Mouse (Mus musculus): ENCODE data around the gene Olfr31.

DNA sequence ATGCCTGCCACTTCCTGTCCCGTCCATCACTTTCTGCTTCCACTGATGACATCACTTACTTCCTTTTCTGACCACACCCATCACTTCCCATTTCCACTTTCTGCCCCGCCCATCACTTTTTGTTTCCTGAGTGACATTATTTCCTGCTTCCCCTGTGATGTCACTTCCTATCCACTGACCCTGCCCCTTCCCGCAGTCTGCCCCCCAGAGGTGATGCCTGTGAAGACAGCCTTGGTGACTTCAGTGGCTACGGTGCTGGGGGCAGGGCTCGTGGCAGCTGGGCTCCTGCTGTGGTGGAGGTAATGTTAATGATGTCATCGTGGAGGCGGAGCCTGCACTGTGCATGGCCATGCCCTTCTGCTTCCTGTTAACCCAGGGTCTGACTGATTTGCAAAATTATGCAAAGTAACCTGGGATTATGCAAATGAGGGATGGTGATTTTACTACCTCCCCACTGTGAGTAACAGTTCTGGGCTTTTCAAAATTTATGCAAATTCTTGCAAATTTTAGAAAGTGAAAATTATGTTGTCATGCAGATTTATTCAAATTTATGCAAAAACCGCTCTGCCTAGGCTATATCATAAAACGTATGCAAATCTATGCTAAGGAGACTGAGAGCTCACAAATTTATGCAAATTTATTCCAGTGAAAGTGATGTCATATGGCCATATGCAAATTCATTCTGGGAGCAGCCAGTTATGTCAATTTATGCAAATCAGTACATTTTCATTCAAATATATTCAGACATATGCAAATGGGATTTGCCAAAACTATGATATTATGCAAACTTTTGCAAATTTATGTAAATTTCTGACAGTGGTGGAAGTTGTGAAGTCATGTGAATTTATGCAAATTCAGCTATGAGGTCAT, 29.3 kb downstream of the Olfr31 start:
- TF ChIP-seq SRF (IDR thresholded peaks at IDR 0.05; ENCODE audit: control insufficient read depth, insufficient read length, low read depth), result no peak
- TF ChIP-seq TCF12 (IDR thresholded peaks at IDR 0.05; ENCODE audit: insufficient read depth, poor library complexity, severe bottlenecking), result no peak
- no peak for TF ChIP-seq POLR2A (IDR thresholded peaks at IDR 0.05; ENCODE audit: insufficient read length, low read depth)
- TF ChIP-seq MAX (IDR thresholded peaks at IDR 0.05; ENCODE audit: low read depth), result no peak
- no peak for TF ChIP-seq MYOG (IDR thresholded peaks at IDR 0.05; ENCODE audit: control insufficient read depth in 1 of 3, insufficient read depth in 1 of 3, insufficient read length in 2 of 3, low read depth in 2 of 3)
- no peak for TF ChIP-seq USF1 (IDR thresholded peaks at IDR 0.05; ENCODE audit: low read depth)
- TF ChIP-seq E2F4 (IDR thresholded peaks at IDR 0.05; ENCODE audit: insufficient read depth), result no peak
- no peak for TF ChIP-seq REST (IDR thresholded peaks at IDR 0.05; ENCODE audit: insufficient read depth, insufficient read length)
- TF ChIP-seq POLR2AphosphoS2 (IDR thresholded peaks at IDR 0.05; ENCODE audit: insufficient read length, low read depth), result no peak
- TF ChIP-seq TCF3 (IDR thresholded peaks at IDR 0.05; ENCODE audit: insufficient read length, low read depth), result no peak
- no peak for TF ChIP-seq MYOD1 (IDR thresholded peaks at IDR 0.05; ENCODE audit: control insufficient read depth in 1 of 3, insufficient read length in 2 of 3, low read depth in 2 of 3)
